Mouse (Mus musculus) 3134 (cell line): ENCODE data around the gene Olfr463.

Experiments
- DNase-seq: peaks from one replicate; pipeline ENCODE4 v3.0.0-alpha.2; 2011; ENCODE audit warnings: low spot score; ENCODE audit not compliant: insufficient read length; ENCODE audit errors: extremely low read depth

Olfr463 gene

GRCm38 (mm10) chr11:87852690-87853596 lies 44.2 kb downstream of the Olfr463 start, which contains the start of gene Mks1:
Gene Mks1, plus strand, starts transcription at chr11:87853215.
- no peak for DNase-seq

- DNase-seq = no peak
Measured at GRCm38 (mm10) chr11:87847884-87848283, 49.3 kb downstream of the Olfr463 start.

GRCm38 (mm10) chr11:87846968-87847600 lies 50.1 kb downstream of the Olfr463 start:
- DNase-seq = no peak
